Comparison of ENCODE assay signal across 9 mouse cellular contexts in genomic region chr15:95655860-95656259, GRCm38 (mm10). TPM values are rescaled to one million over a fixed set of nuclear protein-coding genes. Genes with fewer than 3 reads are reported as not detected.
A peak's percentile ranks its signal among the peaks of the same experiment; 100 is the strongest.
DNase-seq lines count a peak whose midpoint lies in the region; ATAC-seq and TF ChIP-seq lines count a peak whose summit lies in the region.
"Had no signal": no experiment of that assay in that cellular context is flagged by ENCODE, and none has a peak within 500 bp of the region (broad histone marks: within the 10 kb centered on the region; RNA-seq: fewer than 3 reads in every experiment).

TSS of gene Dbx2 (minus strand) at chr15:95655960.

- no peaks in the 10 kb centered on the region for H3K36me3 ChIP-seq in intestine, embryonic 14.5 days (ENCODE audit: control insufficient read depth, insufficient read depth, low read length)
- H3K36me3 ChIP-seq in intestine, postnatal 0 days (ENCODE audit: control insufficient read depth, insufficient read depth): no peaks in the 10 kb centered on the region
- no peaks in the 10 kb centered on the region for H3K36me3 ChIP-seq in embryonic facial prominence, embryonic 11.5 days (replicated peaks; ENCODE audit: control insufficient read depth, insufficient read depth, low read depth, low read length)
- no peaks in the 10 kb centered on the region for H3K36me3 ChIP-seq in hindbrain, embryonic 12.5 days
- H3K36me3 ChIP-seq in limb, embryonic 14.5 days (ENCODE audit: control insufficient read depth, insufficient read depth, low read length): no peaks in the 10 kb centered on the region

- ATAC-seq in intestine, embryonic 14.5 days (replicated peaks; ENCODE audit: low FRiP score, low TSS enrichment, low read depth): no peak
- no peak for ATAC-seq in intestine, postnatal 0 days
- ATAC-seq in embryonic facial prominence, embryonic 11.5 days (replicated peaks; ENCODE audit: insufficient number of reproducible peaks, low FRiP score, low TSS enrichment, low read depth): no peak
- ATAC-seq in hindbrain, embryonic 12.5 days (ENCODE audit: low FRiP score): no peak
- ATAC-seq in limb, embryonic 14.5 days (ENCODE audit: low FRiP score, low read depth): no peak

- no peak for TF ChIP-seq CTCF in intestine, postnatal 0 days (IDR thresholded peaks at IDR 0.05; ENCODE audit: low read depth)

- 80% methylated on average over 5 of the region's 5 CpGs for WGBS in intestine, embryonic 14.5 days
- 70% methylated on average over 5 of the region's 5 CpGs for WGBS in intestine, postnatal 0 days
- WGBS in embryonic facial prominence, embryonic 11.5 days: 83% methylated on average over 5 of the region's 5 CpGs
- WGBS in hindbrain, embryonic 12.5 days: 83% methylated on average over 5 of the region's 5 CpGs
- 78% methylated on average over 5 of the region's 5 CpGs for WGBS in limb, embryonic 14.5 days

- no peaks in the 10 kb centered on the region for H3K9me3 ChIP-seq in intestine, embryonic 14.5 days (ENCODE audit: control insufficient read depth, low read length)
- no peaks in the 10 kb centered on the region for H3K9me3 ChIP-seq in intestine, postnatal 0 days (ENCODE audit: control insufficient read depth)
- no peaks in the 10 kb centered on the region for H3K9me3 ChIP-seq in embryonic facial prominence, embryonic 11.5 days (replicated peaks; ENCODE audit: control insufficient read depth, low read length)
- no peaks in the 10 kb centered on the region for H3K9me3 ChIP-seq in hindbrain, embryonic 12.5 days (replicated peaks)
- H3K9me3 ChIP-seq in limb, embryonic 14.5 days (ENCODE audit: control insufficient read depth, low read length): no peaks in the 10 kb centered on the region

- H3K4me3 ChIP-seq in intestine, embryonic 14.5 days (ENCODE audit: low read depth, low read length): no peak within 1 kb of the TSS
- H3K4me3 ChIP-seq in intestine, postnatal 0 days (ENCODE audit: low read depth, low read length): no peak within 1 kb of the TSS; the same call in 1 of the 2 replicates
- H3K4me3 ChIP-seq in embryonic facial prominence, embryonic 11.5 days (ENCODE audit: low read depth, low read length): 0 out of 2 replicates have a peak within 1 kb of the TSS, but pooled peaks have one; percentile 36
- peak within 1 kb of the TSS; percentile 41 for H3K4me3 ChIP-seq in hindbrain, embryonic 12.5 days
- peak within 1 kb of the TSS; percentile 49 for H3K4me3 ChIP-seq in limb, embryonic 14.5 days (replicated peaks; ENCODE audit: low read length)

- no peak for TF ChIP-seq POLR2A in limb, embryonic 14.5 days (IDR thresholded peaks at IDR 0.05; ENCODE audit: borderline replicate concordance, extremely low read depth, insufficient read depth, insufficient read length)

- no peak within 1 kb of the TSS for H3K27ac ChIP-seq in intestine, embryonic 14.5 days (ENCODE audit: low read depth)
- H3K27ac ChIP-seq in intestine, postnatal 0 days (ENCODE audit: low read depth, low read length): no peak within 1 kb of the TSS
- no peak within 1 kb of the TSS for H3K27ac ChIP-seq in embryonic facial prominence, embryonic 11.5 days (replicated peaks; ENCODE audit: low read depth, low read length)
- no peak within 1 kb of the TSS for H3K27ac ChIP-seq in hindbrain, embryonic 12.5 days
- no peak within 1 kb of the TSS for H3K27ac ChIP-seq in limb, embryonic 14.5 days (replicated peaks; ENCODE audit: low read depth, low read length)

- DNase-seq in intestine, embryonic 14.5 days (ENCODE audit: low spot score): no peak
- no peak for DNase-seq in embryonic facial prominence, embryonic 11.5 days (ENCODE audit: low spot score)
- no peak for DNase-seq in limb, embryonic 14.5 days (ENCODE audit: low spot score)
- DNase-seq in natural killer cell, adult 2 months (ENCODE audit: low spot score in 2 of 2): no peak
- DNase-seq in cerebellum, adult 11 months: no peak
- no peak for DNase-seq in gastrocnemius, postnatal 36 days

- H3K27me3 ChIP-seq in intestine, embryonic 14.5 days (replicated peaks; ENCODE audit: control insufficient read depth, insufficient read depth, low read length): peaks cover 54% of the 10 kb centered on the region
- peaks cover 35% of the 10 kb centered on the region for H3K27me3 ChIP-seq in intestine, postnatal 0 days (replicated peaks; ENCODE audit: control insufficient read depth, insufficient read depth, low read length)
- H3K27me3 ChIP-seq in embryonic facial prominence, embryonic 11.5 days (ENCODE audit: control insufficient read depth, insufficient read depth, low read length): peaks cover 33% of the 10 kb centered on the region
- H3K27me3 ChIP-seq in hindbrain, embryonic 12.5 days: peaks cover 69% of the 10 kb centered on the region
- peaks cover 43% of the 10 kb centered on the region for H3K27me3 ChIP-seq in limb, embryonic 14.5 days (ENCODE audit: control insufficient read depth, insufficient read depth, low read length)

- no peaks in the 10 kb centered on the region; the same call in 1 of the 2 replicates for H3K4me1 ChIP-seq in intestine, embryonic 14.5 days (replicated peaks; ENCODE audit: control insufficient read depth, insufficient read depth, low read length)
- no peaks in the 10 kb centered on the region for H3K4me1 ChIP-seq in intestine, postnatal 0 days (replicated peaks; ENCODE audit: control insufficient read depth, insufficient read depth, low read length)
- H3K4me1 ChIP-seq in embryonic facial prominence, embryonic 11.5 days (ENCODE audit: control insufficient read depth, insufficient read depth, low read length): no peaks in the 10 kb centered on the region; the same call in 1 of the 2 replicates
- H3K4me1 ChIP-seq in hindbrain, embryonic 12.5 days: peaks cover 17% of the 10 kb centered on the region
- H3K4me1 ChIP-seq in limb, embryonic 14.5 days (ENCODE audit: control insufficient read depth, insufficient read depth, low read length): peaks cover 10% of the 10 kb centered on the region; the same call in 1 of the 2 replicates

- peak within 1 kb of the TSS; percentile 46; the same call in 1 of the 2 replicates for H3K4me2 ChIP-seq in intestine, embryonic 14.5 days (ENCODE audit: low read length)
- H3K4me2 ChIP-seq in intestine, postnatal 0 days (replicated peaks; ENCODE audit: low read depth): no peak within 1 kb of the TSS
- H3K4me2 ChIP-seq in embryonic facial prominence, embryonic 11.5 days (ENCODE audit: low read depth, low read length): no peak within 1 kb of the TSS; the same call in 1 of the 2 replicates
- peak within 1 kb of the TSS; percentile 69 for H3K4me2 ChIP-seq in hindbrain, embryonic 12.5 days (replicated peaks)
- peak within 1 kb of the TSS; percentile 83 for H3K4me2 ChIP-seq in limb, embryonic 14.5 days (replicated peaks; ENCODE audit: low read depth, low read length, severe bottlenecking)

- intact Hi-C loops in gastrocnemius, postnatal 36 days (cut with DNase I): no loop called here

- no peak within 1 kb of the TSS for H3K9ac ChIP-seq in intestine, embryonic 14.5 days (ENCODE audit: low read length)
- no peak within 1 kb of the TSS for H3K9ac ChIP-seq in intestine, postnatal 0 days (ENCODE audit: low read depth, low read length)
- no peak within 1 kb of the TSS for H3K9ac ChIP-seq in embryonic facial prominence, embryonic 11.5 days (replicated peaks; ENCODE audit: low read length)
- no peak within 1 kb of the TSS for H3K9ac ChIP-seq in hindbrain, embryonic 12.5 days
- peak within 1 kb of the TSS; percentile 61; the same call in 1 of the 2 replicates for H3K9ac ChIP-seq in limb, embryonic 14.5 days (ENCODE audit: low read depth, low read length, severe bottlenecking)

RNA-seq across cellular contexts. Expression of gene Dbx2, which starts in this region (rescaled TPM):
- polyA plus RNA-seq in intestine, embryonic 14.5 days (2014; fragmentation: Nextera tagmentation; extraction: Ambion mirVana): not detected in 2 replicates
- not detected in 2 replicates for polyA plus RNA-seq in intestine, postnatal 0 days (2015; fragmentation: Nextera tagmentation; extraction: Ambion mirVana)
- 0.46 and 0.66 TPM in 2 replicates for polyA plus RNA-seq in embryonic facial prominence, embryonic 11.5 days (2014; fragmentation: Nextera tagmentation; extraction: Ambion mirVana)
- polyA plus RNA-seq in hindbrain, embryonic 12.5 days (2016; fragmentation: Nextera tagmentation; extraction: Ambion mirVana): 1.8 and 3.7 TPM in 2 replicates
- 3.8 and 6.6 TPM in 2 replicates for polyA plus RNA-seq in limb, embryonic 14.5 days (2012; rRNA removed)
- polyA plus RNA-seq in limb, embryonic 14.5 days (2014; fragmentation: Nextera tagmentation; extraction: Ambion mirVana): 8.6 and 11.6 TPM in 2 replicates
- not detected for total RNA-seq in gastrocnemius, postnatal 36 days (2021)
- polyA plus RNA-seq: spleen, adult 2 months had no signal

Comparison
In these comparisons a context has a peak if more than half of its experiments do, and no peak if none do; other contexts are left out.
1. H3K4me2 ChIP-seq: peak in intestine, embryonic 14.5 days (single experiment), hindbrain, embryonic 12.5 days (single experiment) and limb, embryonic 14.5 days (single experiment); none in intestine, postnatal 0 days (single experiment) and embryonic facial prominence, embryonic 11.5 days (single experiment).
2. H3K4me3 ChIP-seq: peak in embryonic facial prominence, embryonic 11.5 days (single experiment), hindbrain, embryonic 12.5 days (single experiment) and limb, embryonic 14.5 days (single experiment); none in intestine, embryonic 14.5 days (single experiment) and intestine, postnatal 0 days (single experiment).